Mouse (Mus musculus): ENCODE measurements around the gene Camk2n1. TPM values are rescaled to one million over a fixed set of nuclear protein-coding genes. Genes with fewer than 3 reads are reported as not detected.

The Camk2n1 gene
- polyA plus RNA-seq, 1 experiment from 2014 or later = 7.4 TPM

Other genes with a start within 250 kb of the Camk2n1 start
- gene Hp1bp3, start 238.0 kb upstream of the Camk2n1 start, polyA plus RNA-seq (2014; fragmentation: Nextera tagmentation; extraction: Ambion mirVana) = 124 and 176 TPM in 2 replicates
- 0.47 and 0.60 TPM in 2 replicates for gene Sh2d5, start 203.9 kb upstream of the Camk2n1 start, polyA plus RNA-seq (2014; fragmentation: Nextera tagmentation; extraction: Ambion mirVana)
- gene Kif17, start 203.9 kb upstream of the Camk2n1 start, polyA plus RNA-seq (2014; fragmentation: Nextera tagmentation; extraction: Ambion mirVana) = 0.81 and 0.99 TPM in 2 replicates
- 299 and 332 TPM in 2 replicates for gene Ddost, start 149.6 kb upstream of the Camk2n1 start, polyA plus RNA-seq (2014; fragmentation: Nextera tagmentation; extraction: Ambion mirVana)
- 25.7 and 27.1 TPM in 2 replicates for gene Pink1, start 128.0 kb upstream of the Camk2n1 start, polyA plus RNA-seq (2014; fragmentation: Nextera tagmentation; extraction: Ambion mirVana)
- 21.7 TPM in 2 replicates for gene Cda, start 86.3 kb upstream of the Camk2n1 start, polyA plus RNA-seq (2014; fragmentation: Nextera tagmentation; extraction: Ambion mirVana)
- gene Fam43b, start 57.8 kb upstream of the Camk2n1 start, polyA plus RNA-seq (2014; fragmentation: Nextera tagmentation; extraction: Ambion mirVana) = not detected in 2 replicates
- 16.7 and 16.9 TPM in 2 replicates for gene Mul1, start 19.6 kb upstream of the Camk2n1 start, polyA plus RNA-seq (2014; fragmentation: Nextera tagmentation; extraction: Ambion mirVana)
- 0.11 and 0.13 TPM in 2 replicates for gene Vwa5b1, start 181.6 kb downstream of the Camk2n1 start, polyA plus RNA-seq (2014; fragmentation: Nextera tagmentation; extraction: Ambion mirVana)

Data from kidney, embryonic 14.5 days (tissue).